Mouse (Mus musculus): ENCODE data around the gene Olfr890.
"Not testable (repeated sequence)": the region's sequence is repeated elsewhere in the genome, so short reads cannot be mapped to it uniquely, and the experiment has no call there.

Olfr890 gene

GRCm38 (mm10) chr9:38142217-38142616 lies at the start of gene Olfr890:
TSS of gene Olfr890 (plus strand) at chr9:38142517.
- DNase-seq (ENCODE audit: low read depth), result no peak

- DNase-seq (ENCODE audit: low read depth), result no peak
Observed at GRCm38 (mm10) chr9:38107828-38108227, 34.5 kb upstream of the Olfr890 start, which contains the start of gene Olfr888. TSS of gene Olfr888 (plus strand) at chr9:38108128.

DNA sequence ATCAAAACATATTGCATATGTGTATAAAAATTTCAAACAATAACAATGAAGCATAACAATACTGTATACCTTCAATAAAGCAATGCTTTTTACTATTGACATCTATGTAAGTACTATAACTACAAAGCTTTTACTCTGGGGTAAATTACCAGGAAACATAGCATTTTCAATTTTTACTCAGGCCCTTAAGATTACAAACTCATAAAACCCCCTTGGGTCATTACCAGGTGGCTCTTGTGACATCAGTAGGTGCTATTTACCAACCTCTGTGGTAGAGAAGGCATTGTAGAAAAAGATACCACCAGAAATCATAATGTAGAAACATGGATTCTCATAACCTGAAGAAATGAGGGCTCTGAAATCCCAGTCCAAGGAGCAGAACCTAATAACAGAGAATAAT lies 27.4 kb upstream of the Olfr890 start, which contains the start of gene Olfr889:
Gene Olfr889 (plus strand): TSS at position 301 of the 400 bp plus-strand sequence.
- DNase-seq (ENCODE audit: low read depth), result no peak

GRCm38 (mm10) chr9:38168341-38168740 lies 26.0 kb downstream of the Olfr890 start:
- not testable (repeated sequence) for DNase-seq (ENCODE audit: low read depth)

- no peak for DNase-seq (ENCODE audit: low read depth)
Observed at GRCm38 (mm10) chr9:38180721-38181120, 38.4 kb downstream of the Olfr890 start, which contains the start of gene Olfr891. TSS of gene Olfr891 (minus strand) at chr9:38180821.
